Mouse (Mus musculus): Measurements from ENCODE around the gene Ankrd13a. TPM values are rescaled to one million over a fixed set of nuclear protein-coding genes. Genes with fewer than 3 reads are reported as not detected.

Gene Ankrd13a
- polyA plus RNA-seq, 1 experiment from 2014 or later, result 41.2 TPM

DNA sequence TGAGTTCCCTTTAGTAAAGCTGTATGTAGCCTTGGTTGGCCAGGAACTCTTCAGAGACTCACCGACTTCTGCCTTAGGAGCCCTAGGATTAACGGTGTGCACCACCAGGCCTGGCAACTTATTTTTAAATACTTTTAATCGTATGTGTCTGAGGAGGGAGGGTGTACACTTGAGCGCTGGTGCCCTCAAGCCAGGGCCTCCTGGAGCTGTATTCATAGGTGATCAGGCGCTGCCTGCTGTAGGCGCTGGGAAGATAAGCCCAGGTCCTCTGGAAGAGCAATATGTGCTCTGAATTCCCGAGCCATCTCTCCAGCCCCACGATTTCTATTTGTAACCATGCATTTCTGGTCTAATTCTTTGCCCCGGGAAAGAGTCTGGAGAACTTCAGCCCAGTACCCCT, 32.6 kb downstream of the Ankrd13a start:
- ATAC-seq (ENCODE audit: insufficient number of reproducible peaks, insufficient read depth, low FRiP score, low read depth), result 0 out of 2 replicates have a peak, but pooled peaks have one; percentile 28
- Histone ChIP-seq H3K27me3 (ENCODE audit: control insufficient read depth, insufficient read depth, low read length) (no peaks in the 10 kb centered on the region), H3K4me3 (ENCODE audit: control insufficient read depth in 1 of 2, insufficient read depth in 1 of 2, low read depth in 1 of 2, low read length in 2 of 2) (peak overlapping the region in 1 of 2 experiments; percentile 3; a peak in 1 of 4 replicates), H3K9ac (ENCODE audit: low read length) (peak overlapping the region; percentile 54), H3K4me1 (ENCODE audit: control insufficient read depth in 2 of 2, insufficient read depth in 2 of 2, low read length in 2 of 2) (peaks cover 18 to 27% of the 10 kb centered on the region in 2 experiments), H3K36me3 (ENCODE audit: control insufficient read depth, insufficient read depth, low read length) (peaks cover 52% of the 10 kb centered on the region), H3K9me3 (ENCODE audit: control insufficient read depth, low read length) (no peaks in the 10 kb centered on the region), H3K4me2 (ENCODE audit: low read length) (peak overlapping the region; percentile 49), H3K27ac (replicated peaks in 1 of 2; ENCODE audit: control insufficient read depth in 1 of 2, insufficient read depth in 1 of 2, low read depth in 2 of 2, low read length in 2 of 2) (peak overlapping the region; percentile 80 to 89)
- WGBS, result 9% methylated on average over 9 of the region's 9 CpGs

DNA sequence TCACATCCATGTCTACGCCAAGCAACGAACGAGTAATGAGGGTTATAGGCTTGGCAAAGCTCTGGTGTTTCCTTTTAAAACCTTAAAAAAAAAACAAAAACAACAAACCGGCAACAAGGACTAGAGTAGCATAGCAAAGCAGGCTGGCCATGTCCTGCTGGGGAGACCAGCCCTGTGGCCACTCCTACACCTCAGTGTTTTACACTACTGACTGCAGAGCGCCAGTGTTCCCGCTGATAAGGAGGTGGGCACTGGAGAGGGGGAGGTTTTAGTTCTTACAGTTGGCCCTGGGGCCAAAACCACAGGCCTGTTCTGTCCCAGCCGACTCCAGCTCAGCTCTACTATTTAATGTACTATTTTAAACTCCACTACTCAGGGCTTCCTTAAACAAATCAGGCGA, 33.0 kb downstream of the Ankrd13a start:
- H3K36me3 ChIP-seq (ENCODE audit: control insufficient read depth, insufficient read depth, low read length), result peaks cover 48% of the 10 kb centered on the region
- no peaks in the 10 kb centered on the region for H3K9me3 ChIP-seq (ENCODE audit: control insufficient read depth, low read length)
- H3K27ac ChIP-seq (replicated peaks in 1 of 2; ENCODE audit: control insufficient read depth in 1 of 2, insufficient read depth in 1 of 2, low read depth in 2 of 2, low read length in 2 of 2), result peak overlapping the region; percentile 80 to 89
- peaks cover 18 to 27% of the 10 kb centered on the region in 2 experiments for H3K4me1 ChIP-seq (ENCODE audit: control insufficient read depth in 2 of 2, insufficient read depth in 2 of 2, low read length in 2 of 2)
- H3K4me3 ChIP-seq (ENCODE audit: control insufficient read depth in 1 of 2, insufficient read depth in 1 of 2, low read depth in 1 of 2, low read length in 2 of 2), result peak overlapping the region in 1 of 2 experiments; percentile 3; a peak in 1 of 4 replicates
- H3K27me3 ChIP-seq (ENCODE audit: control insufficient read depth, insufficient read depth, low read length), result no peaks in the 10 kb centered on the region
- peak overlapping the region; percentile 54 for H3K9ac ChIP-seq (ENCODE audit: low read length)
- WGBS, result 13% methylated on average over 8 of the region's 8 CpGs
- ATAC-seq (ENCODE audit: insufficient number of reproducible peaks, insufficient read depth, low FRiP score, low read depth), result peak; percentile 70
- H3K4me2 ChIP-seq (ENCODE audit: low read length), result peak overlapping the region; percentile 49

DNA sequence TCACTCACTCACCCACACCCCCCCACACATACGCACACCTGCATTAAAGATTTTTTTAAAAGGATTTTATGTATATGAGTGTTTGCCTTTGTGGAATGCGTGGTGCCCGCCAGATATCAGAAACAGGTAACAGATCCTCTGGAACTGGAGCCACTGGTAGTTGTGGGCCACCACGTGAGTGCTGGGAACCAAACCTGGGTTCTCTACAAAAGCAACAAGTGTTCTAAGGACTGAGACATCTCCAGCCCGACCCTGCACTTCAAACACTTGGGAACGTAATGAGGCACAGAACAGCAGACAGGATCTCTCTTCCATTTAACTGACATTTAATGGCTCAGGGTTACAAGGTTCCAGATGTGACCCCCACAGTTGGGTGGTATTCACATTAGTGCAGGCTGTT, 33.4 kb downstream of the Ankrd13a start:
- peak overlapping the region; percentile 21; the same call in 1 of the 2 replicates for H3K9ac ChIP-seq (ENCODE audit: low read length)
- no peaks in the 10 kb centered on the region for H3K9me3 ChIP-seq (ENCODE audit: control insufficient read depth, low read length)
- WGBS, result 61% methylated on average over 6 of the region's 6 CpGs
- H3K4me2 ChIP-seq (ENCODE audit: low read length), result peak overlapping the region; percentile 49; the same call in 1 of the 2 replicates
- H3K27me3 ChIP-seq (ENCODE audit: control insufficient read depth, insufficient read depth, low read length), result no peaks in the 10 kb centered on the region
- peaks cover 44% of the 10 kb centered on the region for H3K36me3 ChIP-seq (ENCODE audit: control insufficient read depth, insufficient read depth, low read length)
- H3K4me3 ChIP-seq (ENCODE audit: control insufficient read depth in 1 of 2, insufficient read depth in 1 of 2, low read depth in 1 of 2, low read length in 2 of 2), result no peak overlapping the region
- no peak for ATAC-seq (ENCODE audit: insufficient number of reproducible peaks, insufficient read depth, low FRiP score, low read depth)
- H3K4me1 ChIP-seq (ENCODE audit: control insufficient read depth in 2 of 2, insufficient read depth in 2 of 2, low read length in 2 of 2), result peaks cover 18 to 27% of the 10 kb centered on the region in 2 experiments
- H3K27ac ChIP-seq (replicated peaks in 1 of 2; ENCODE audit: control insufficient read depth in 1 of 2, insufficient read depth in 1 of 2, low read depth in 2 of 2, low read length in 2 of 2), result peak overlapping the region; percentile 80 to 89

DNA sequence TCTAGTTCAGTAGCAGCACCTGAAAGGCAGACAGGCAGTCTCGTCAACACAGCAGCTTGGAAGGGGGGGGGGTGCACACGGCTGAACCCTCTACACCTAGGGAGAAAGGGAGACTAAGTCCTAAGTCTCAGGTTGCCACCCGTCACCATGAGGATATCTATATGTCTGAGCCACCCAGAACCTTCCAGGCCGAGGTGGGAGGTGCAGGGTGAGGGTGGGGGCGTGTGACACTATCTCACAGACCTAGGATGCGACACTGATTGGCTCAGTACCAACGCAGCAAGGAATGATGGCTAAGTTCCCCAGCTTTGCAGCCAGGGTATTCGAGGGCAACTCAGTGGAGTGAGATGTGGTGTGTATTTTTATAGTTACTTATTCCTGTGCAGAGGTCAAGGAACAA, 33.9 kb downstream of the Ankrd13a start:
- WGBS, result 79% methylated on average over 8 of the region's 8 CpGs
- Histone ChIP-seq H3K4me1 (ENCODE audit: control insufficient read depth in 2 of 2, insufficient read depth in 2 of 2, low read length in 2 of 2) (peaks cover 18 to 27% of the 10 kb centered on the region in 2 experiments), H3K4me3 (ENCODE audit: control insufficient read depth in 1 of 2, insufficient read depth in 1 of 2, low read depth in 1 of 2, low read length in 2 of 2) (no peak overlapping the region), H3K9ac (ENCODE audit: low read length) (no peak overlapping the region), H3K27me3 (ENCODE audit: control insufficient read depth, insufficient read depth, low read length) (no peaks in the 10 kb centered on the region), H3K36me3 (ENCODE audit: control insufficient read depth, insufficient read depth, low read length) (peaks cover 39% of the 10 kb centered on the region), H3K9me3 (ENCODE audit: control insufficient read depth, low read length) (no peaks in the 10 kb centered on the region), H3K27ac (replicated peaks in 1 of 2; ENCODE audit: control insufficient read depth in 1 of 2, insufficient read depth in 1 of 2, low read depth in 2 of 2, low read length in 2 of 2) (no peak overlapping the region), H3K4me2 (ENCODE audit: low read length) (no peak overlapping the region)
- no peak for ATAC-seq (ENCODE audit: insufficient number of reproducible peaks, insufficient read depth, low FRiP score, low read depth)

DNA sequence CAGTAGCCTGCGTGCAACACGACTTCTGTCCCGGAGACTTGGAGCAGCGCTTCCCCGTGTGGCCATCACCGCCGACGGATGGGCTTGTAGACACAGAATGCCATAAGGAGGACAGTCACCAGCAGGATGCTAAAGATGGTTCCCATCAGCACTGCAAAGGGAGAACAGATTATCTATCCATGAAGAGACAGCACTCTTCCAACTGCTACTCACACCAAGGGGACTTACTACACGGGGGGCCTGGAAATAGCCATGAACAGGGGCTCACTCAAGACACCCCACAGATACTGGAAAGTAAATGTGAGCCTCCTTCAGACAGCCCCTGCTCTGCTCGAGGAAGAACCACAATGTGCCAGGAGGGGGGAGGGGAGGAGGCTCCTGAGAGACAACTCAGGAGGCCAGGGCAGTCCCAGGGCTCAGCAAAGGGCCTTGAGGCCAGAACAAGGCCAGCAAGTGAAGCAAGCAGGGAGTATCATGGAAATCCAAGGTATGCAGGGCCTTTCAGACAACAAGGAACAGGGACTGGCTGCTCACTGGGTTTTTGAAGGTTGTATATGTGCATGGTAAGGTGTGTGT, 34.8 kb downstream of the Ankrd13a start:
- H3K9me3 ChIP-seq (ENCODE audit: control insufficient read depth, low read length), result no peaks in the 10 kb centered on the region
- H3K27ac ChIP-seq (replicated peaks in 1 of 2; ENCODE audit: control insufficient read depth in 1 of 2, insufficient read depth in 1 of 2, low read depth in 2 of 2, low read length in 2 of 2), result no peak overlapping the region
- no peak overlapping the region for H3K4me2 ChIP-seq (ENCODE audit: low read length)
- peaks cover 18 to 27% of the 10 kb centered on the region in 2 experiments for H3K4me1 ChIP-seq (ENCODE audit: control insufficient read depth in 2 of 2, insufficient read depth in 2 of 2, low read length in 2 of 2)
- no peak overlapping the region for H3K9ac ChIP-seq (ENCODE audit: low read length)
- no peak for ATAC-seq (ENCODE audit: insufficient number of reproducible peaks, insufficient read depth, low FRiP score, low read depth)
- H3K27me3 ChIP-seq (ENCODE audit: control insufficient read depth, insufficient read depth, low read length), result no peaks in the 10 kb centered on the region
- WGBS, result 75% methylated on average over 10 of the region's 10 CpGs
- no peak overlapping the region for H3K4me3 ChIP-seq (ENCODE audit: control insufficient read depth in 1 of 2, insufficient read depth in 1 of 2, low read depth in 1 of 2, low read length in 2 of 2)
- peaks cover 30% of the 10 kb centered on the region for H3K36me3 ChIP-seq (ENCODE audit: control insufficient read depth, insufficient read depth, low read length)

DNA sequence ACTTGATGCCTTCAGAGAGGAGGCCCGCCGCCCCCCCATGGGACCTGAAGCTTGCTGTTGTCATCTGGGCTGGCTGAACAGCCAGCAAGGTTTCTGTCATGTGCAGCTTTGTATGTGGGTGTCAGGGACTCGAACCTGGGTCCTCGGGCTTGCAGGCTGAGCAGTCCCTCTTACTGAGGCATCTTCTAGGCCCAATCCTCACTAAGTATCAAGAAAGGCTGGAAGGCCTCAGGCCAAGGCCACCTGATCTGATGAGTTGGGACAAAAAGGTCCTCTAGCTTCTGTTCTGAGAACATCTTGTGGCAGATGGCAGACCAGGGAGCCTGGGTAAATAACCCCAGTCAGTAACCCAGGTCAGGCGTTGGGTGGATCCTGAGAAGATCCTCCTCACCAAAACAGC, 35.3 kb downstream of the Ankrd13a start:
- H3K9ac ChIP-seq (ENCODE audit: low read length), result no peak overlapping the region
- no peak overlapping the region for H3K4me3 ChIP-seq (ENCODE audit: control insufficient read depth in 1 of 2, insufficient read depth in 1 of 2, low read depth in 1 of 2, low read length in 2 of 2)
- WGBS, result 96% methylated on average over 5 of the region's 5 CpGs
- H3K27ac ChIP-seq (replicated peaks in 1 of 2; ENCODE audit: control insufficient read depth in 1 of 2, insufficient read depth in 1 of 2, low read depth in 2 of 2, low read length in 2 of 2), result no peak overlapping the region
- peaks cover 18 to 27% of the 10 kb centered on the region in 2 experiments for H3K4me1 ChIP-seq (ENCODE audit: control insufficient read depth in 2 of 2, insufficient read depth in 2 of 2, low read length in 2 of 2)
- no peaks in the 10 kb centered on the region for H3K27me3 ChIP-seq (ENCODE audit: control insufficient read depth, insufficient read depth, low read length)
- no peak overlapping the region for H3K4me2 ChIP-seq (ENCODE audit: low read length)
- H3K9me3 ChIP-seq (ENCODE audit: control insufficient read depth, low read length), result no peaks in the 10 kb centered on the region
- H3K36me3 ChIP-seq (ENCODE audit: control insufficient read depth, insufficient read depth, low read length), result peaks cover 24% of the 10 kb centered on the region
- ATAC-seq (ENCODE audit: insufficient number of reproducible peaks, insufficient read depth, low FRiP score, low read depth), result no peak

DNA sequence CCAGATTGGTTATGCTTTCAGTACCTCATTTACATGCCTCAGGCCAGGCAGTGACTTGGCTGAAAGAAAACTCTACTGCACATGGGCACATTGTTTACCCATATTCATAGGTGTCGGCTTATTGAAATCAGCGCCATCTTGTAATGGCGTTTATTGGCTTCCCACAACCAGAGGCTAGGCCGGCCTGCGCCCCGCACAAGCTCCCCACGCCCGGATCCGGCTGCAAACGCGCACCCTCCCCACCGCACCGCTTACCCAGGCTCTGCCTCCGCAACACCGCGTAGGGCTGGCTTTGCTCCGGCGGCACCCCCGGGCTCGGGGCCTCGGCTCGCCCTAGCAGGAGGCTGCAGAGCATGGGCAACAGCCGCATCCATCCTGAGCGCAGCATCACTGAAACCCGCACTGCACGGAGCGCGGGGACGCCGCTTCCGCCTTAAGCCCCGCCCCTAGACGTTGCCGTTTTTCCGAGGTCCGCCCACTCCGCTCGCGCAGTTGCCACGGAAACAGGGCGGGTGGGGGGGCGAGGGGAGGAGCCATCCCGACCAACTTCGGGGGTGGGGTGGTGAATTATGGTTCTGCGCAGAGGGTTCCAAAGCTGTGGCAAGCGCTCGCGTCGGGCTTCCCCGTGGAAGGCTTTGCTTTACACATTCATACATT, 39.2 kb downstream of the Ankrd13a start:
- peak overlapping the region; percentile 95 to 98 for H3K4me3 ChIP-seq (ENCODE audit: control insufficient read depth in 1 of 2, insufficient read depth in 1 of 2, low read depth in 1 of 2, low read length in 2 of 2)
- H3K27me3 ChIP-seq (ENCODE audit: control insufficient read depth, insufficient read depth, low read length), result no peaks in the 10 kb centered on the region
- peak; percentile 90 for ATAC-seq (ENCODE audit: insufficient number of reproducible peaks, insufficient read depth, low FRiP score, low read depth)
- H3K4me2 ChIP-seq (ENCODE audit: low read length), result peak overlapping the region; percentile 70
- under 1% methylated on average over 50 of the region's 50 CpGs for WGBS
- peaks cover 4% of the 10 kb centered on the region for H3K36me3 ChIP-seq (ENCODE audit: control insufficient read depth, insufficient read depth, low read length)
- 0 out of 2 replicates have a peak, but pooled peaks cover 3% of the 10 kb centered on the region for H3K9me3 ChIP-seq (ENCODE audit: control insufficient read depth, low read length)
- H3K9ac ChIP-seq (ENCODE audit: low read length), result peak overlapping the region; percentile 85
- H3K4me1 ChIP-seq (ENCODE audit: control insufficient read depth in 2 of 2, insufficient read depth in 2 of 2, low read length in 2 of 2), result no peaks in the 10 kb centered on the region; a peak in 1 of 4 replicates
- H3K27ac ChIP-seq (replicated peaks in 1 of 2; ENCODE audit: control insufficient read depth in 1 of 2, insufficient read depth in 1 of 2, low read depth in 2 of 2, low read length in 2 of 2), result peak overlapping the region; percentile 23 to 63; a peak in 2 of 4 replicates
